Mouse (Mus musculus) kidney, postnatal 25 days (tissue): ENCODE data around the gene Pafah1b3.
A peak's percentile ranks its signal among the peaks of the same experiment; 100 is the strongest.

ENCODE experiments used
- DNase-seq, 2 experiments: peaks; one replicate each; pipeline ENCODE4 v3.0.0; 2021; ENCODE audit warnings: mixed read lengths in 2 of 2

Gene Pafah1b3

DNA sequence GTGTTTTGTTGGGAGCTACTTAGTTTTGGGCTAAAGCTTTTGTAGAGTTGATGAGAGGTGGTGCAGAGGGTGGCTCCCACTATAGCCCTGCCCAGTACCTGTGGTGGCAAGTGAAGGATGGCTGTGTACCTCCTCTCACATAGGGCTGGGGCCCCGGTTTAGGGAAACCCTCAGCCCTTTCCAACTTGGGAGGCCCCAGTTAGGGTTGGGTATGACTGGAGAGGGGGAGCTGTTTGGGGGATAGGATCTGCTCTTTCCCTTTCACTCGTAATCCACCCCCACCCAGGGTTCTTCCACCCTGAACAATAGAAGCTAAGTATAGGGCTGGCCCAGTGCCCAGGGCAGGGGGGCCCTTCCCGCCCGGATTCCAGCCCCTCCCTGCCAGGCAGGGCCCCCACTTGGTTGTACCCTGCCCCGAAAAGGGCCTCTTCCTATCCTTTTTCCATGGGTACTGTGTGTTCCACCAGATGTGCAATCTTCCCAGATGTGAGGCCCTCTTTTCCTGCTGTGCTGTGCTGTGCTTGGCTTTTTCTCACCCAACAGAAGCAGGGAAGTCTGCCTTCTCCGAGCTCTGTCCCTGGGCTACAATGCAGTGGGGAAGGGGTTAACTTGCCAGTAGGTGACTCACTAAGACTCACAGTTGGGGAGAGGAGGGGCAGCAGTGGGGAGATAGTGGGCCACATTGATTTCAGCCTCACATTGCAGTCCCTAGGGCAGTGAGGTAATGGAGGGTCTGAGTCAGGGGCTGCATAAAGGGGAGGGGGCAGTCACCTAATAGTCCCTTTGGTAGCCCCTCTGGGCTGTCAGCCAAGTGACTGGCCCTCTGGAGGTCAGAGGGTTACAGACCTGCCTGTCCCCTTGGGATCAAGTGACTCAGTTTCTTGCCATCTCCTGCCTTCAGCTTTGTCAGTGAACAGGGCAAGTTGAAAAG, 17.7 kb downstream of the Pafah1b3 start:
- DNase-seq: peak; percentile 65 to 85

- peak; percentile 92 to 96 for DNase-seq
Measured at GRCm38 (mm10) chr7:25279076-25279860, 18.5 kb downstream of the Pafah1b3 start.

DNA sequence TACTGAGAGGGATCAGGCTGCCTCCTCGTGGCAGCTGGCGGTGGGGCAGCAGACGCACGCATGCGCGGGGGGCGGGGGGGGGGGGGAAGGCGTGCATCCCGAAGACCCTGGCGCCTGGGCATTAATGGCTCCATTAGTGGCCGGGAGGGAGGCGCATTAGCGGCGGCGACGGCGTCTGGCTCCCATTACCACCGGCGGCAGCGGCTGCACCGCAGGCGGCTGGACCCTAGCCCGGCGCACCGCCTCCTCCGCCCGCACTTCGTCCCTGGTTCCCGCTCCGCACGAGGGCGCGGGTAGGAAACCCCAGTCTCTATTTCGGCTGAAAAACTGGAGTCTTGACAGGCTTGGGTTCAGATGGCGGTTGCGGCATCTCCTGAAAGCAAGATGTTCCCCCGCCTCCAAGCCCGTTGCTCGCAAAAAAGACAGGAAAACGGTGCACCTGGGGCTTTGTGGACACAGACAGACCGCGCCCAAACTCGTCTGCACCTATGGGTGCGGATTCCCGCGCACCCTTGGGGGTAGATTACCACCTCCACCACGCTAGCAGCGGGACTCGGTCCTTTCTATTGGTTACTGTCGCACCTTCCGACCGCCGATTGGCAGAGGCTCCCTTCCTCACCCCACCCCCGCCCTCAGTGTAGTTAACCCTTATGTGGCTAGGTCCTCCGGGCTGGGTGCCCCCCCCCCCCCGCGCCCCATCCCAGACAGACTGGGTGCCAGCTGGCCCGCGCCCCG, 19.3 kb downstream of the Pafah1b3 start:
- DNase-seq: peak; percentile 84 to 95

DNA sequence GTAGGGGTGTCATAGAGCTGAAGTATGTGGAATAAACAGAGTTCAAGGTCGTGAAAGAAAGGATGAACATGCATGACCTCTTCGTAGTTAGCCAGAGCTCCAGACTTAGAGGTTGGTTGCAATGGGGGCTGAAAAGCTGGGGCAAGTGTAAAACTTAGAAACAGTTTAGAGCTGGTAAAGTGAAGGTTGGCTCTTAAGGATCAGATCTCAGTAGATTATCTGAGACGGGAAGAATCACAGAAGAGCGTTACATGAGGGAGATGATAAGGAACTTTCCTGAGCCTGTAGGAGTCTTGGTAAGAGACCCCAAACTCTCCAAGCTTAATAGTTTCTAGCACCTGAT, 19.8 kb downstream of the Pafah1b3 start:
- no peak for DNase-seq

DNA sequence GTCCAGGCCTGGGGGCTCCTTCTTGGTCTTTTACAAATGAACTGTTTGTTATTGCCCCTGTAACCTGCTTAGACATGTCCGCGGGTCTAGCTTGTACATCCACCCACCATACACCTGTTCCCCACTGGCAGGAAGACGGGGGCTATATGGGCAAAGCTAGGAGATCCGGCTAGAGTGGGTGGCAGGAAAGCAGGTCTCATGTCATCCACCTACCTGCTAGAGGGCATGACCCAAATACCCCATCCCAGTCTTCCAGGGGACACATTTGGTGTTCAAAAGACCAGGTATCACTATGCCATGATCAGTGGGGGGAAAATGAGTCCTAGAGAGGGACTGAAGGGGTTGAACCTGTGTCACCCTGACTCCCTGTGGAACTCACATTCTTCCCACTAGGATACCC, 20.4 kb downstream of the Pafah1b3 start:
- no peak for DNase-seq

GRCm38 (mm10) chr7:25275555-25276298, 22.1 kb downstream of the Pafah1b3 start:
- no peak for DNase-seq

GRCm38 (mm10) chr7:25274996-25275395, 22.8 kb downstream of the Pafah1b3 start:
- no peak for DNase-seq

GRCm38 (mm10) chr7:25274571-25274970, 23.2 kb downstream of the Pafah1b3 start:
- no peak for DNase-seq

- DNase-seq: peak in 1 of 2 experiments; percentile 24
Measured at GRCm38 (mm10) chr7:25273259-25274241, 24.2 kb downstream of the Pafah1b3 start.

DNA sequence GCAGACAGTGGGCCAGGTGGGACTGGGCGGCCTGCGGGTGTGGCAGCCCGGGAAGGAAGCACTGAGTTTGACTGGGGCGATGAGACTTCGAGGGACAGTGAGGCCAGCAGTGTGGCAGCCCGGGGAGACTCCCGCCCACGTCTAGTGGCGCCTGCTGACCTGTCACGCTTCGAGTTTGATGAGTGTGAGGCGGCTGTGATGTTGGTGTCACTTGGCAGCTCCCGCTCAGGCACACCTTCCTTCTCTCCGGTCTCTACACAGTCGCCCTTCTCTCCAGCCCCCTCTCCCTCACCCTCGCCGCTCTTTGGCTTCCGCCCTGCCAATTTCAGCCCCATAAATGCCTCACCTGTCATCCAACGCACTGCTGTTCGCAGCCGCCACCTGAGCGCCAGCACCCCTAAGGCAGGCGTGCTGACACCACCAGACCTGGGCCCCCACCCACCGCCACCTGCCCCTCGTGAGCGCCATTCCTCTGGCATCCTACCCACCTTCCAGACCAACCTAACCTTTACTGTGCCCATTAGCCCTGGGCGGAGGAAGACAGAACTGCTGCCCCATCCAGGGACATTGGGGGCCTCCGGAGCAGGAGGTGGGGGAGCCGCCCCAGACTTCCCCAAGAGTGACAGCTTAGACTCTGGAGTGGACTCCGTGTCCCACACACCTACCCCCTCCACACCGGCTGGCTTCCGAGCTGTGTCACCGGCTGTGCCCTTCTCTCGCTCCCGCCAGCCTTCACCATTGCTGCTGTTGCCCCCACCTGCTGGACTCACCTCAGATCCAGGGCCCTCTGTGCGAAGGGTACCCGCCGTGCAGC, 25.1 kb downstream of the Pafah1b3 start:
- no peak for DNase-seq

- DNase-seq: no peak
Measured at GRCm38 (mm10) chr7:25271651-25272444, 25.9 kb downstream of the Pafah1b3 start.

DNA sequence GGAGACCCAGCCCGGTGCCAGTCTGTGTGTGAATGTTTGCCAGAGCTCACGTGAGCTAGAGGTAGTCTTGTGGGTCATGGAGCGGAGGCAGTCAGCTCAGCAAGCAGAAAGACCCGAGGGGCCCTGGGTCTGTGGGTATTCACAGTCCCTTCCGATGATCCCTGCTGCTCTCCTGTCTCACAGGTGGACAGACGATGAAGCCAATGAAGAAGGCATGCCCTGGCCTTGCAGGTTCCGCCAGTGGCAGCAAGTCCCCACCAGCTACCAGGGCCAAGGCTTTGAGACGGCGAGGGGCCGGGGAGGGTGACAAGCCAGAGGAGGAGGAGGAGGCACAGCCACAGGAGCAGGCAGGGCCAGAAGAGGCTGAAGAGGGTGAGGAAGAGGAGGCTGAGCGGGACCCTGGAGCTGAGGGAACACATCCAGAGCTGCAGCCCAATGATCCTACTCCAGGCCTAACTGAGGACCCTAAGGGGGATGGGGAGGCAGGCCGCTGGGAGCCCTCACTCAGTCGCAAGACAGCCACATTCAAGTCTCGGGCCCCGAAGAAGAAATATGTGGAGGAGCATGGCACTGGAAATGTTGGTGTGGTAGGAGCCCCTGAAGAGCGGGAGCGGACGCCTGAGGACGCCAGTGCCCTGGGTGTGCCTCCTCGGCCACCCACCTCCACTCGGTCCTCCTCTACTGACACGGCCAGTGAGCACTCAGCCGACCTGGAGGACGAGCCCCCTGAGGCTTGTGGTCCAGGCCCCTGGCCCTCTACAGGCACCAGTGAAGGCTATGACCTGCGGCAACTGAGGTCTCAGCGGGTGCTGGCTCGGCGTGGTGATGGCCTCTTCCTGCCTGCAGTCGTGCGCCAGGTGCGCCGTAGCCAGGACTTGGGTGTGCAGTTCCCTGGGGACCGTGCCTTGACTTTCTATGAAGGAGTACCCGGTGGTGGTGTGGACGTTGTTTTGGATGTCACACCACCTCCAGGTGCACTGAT, 26.8 kb downstream of the Pafah1b3 start:
- DNase-seq: no peak

DNA sequence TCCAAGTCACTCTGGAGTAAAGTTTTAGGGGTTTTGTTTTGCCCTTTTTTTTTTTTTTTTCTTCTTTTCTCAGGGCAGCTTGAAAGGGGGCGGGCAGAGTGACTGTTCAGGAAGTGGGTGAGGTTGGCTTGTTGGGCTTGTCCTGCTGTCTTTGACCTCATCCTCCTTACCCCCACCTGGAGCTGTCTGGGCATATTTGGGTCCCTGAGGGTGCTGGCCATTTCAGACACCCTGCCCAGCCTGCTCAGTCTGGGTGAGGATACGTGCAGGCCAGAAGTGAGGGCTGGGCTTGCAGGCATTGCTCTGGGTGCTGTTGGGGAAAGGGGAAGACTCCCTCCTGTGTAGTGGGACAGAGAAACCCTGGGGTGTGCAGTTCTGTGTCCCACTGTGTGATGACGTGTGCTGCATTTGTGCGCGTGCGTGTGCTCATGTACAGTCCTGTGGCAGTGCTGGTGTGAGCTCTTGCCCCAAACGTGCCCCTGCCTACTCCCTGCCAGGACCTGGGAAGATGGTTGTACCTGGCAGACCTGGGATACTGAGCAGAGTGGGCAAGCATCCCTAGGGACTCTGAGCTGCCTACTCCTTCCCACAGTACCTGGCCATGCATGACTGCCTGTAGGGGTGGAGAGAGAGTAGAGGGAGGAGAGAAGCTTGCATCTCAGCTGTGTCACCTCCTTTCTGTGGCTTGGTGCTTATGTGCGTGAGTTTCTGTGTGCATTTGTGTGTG, 28.1 kb downstream of the Pafah1b3 start:
- DNase-seq: no peak

- no peak for DNase-seq
Measured at GRCm38 (mm10) chr7:25269029-25269428, 28.8 kb downstream of the Pafah1b3 start.

DNA sequence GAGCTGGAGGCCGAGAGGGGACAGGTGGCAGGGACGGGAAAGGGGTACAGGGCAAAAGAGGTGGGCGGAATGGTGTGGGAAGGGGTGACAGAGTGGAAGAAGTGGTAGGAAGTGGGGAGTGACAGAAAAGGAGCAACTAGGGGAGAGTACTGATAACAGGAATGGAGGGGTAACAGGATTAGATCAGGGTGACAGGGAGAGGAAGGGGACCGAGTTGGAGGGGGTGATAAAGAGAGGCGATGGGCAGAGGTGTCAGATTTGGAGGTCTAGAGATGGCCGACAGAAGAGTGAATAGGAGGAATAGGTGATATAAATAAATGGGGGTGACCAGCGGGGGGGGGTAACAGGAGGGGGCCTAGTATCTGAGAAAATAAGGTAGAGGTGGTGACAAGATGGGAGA, 29.2 kb downstream of the Pafah1b3 start:
- DNase-seq: no peak

GRCm38 (mm10) chr7:25267751-25268463, 29.9 kb downstream of the Pafah1b3 start:
- DNase-seq: peak; percentile 99 to 100

DNA sequence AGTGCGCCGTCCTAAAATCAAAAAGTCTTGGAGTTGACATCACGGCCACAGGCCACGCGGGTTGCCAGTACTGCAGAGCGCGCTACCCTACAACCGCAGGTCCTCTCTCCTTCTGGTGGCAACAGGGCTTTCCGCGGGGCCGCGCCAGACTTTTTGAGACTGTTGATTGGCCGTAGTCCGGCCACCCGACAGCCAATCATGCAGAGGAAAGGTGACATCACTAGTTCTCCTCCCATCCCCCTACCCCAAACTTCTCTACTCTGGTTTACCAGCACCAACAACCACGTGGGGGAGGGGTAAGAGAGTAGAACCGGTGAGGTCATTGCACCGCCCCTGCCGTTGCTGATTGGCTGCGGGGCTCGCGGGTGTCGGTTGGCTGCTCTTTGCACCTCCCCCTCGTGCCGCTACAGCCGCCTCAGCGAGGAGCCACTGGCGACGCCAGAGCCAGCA, 30.5 kb downstream of the Pafah1b3 start, which contains the start of gene Cic:
Gene Cic (plus strand): TSS at position 404 of the 450 bp plus-strand sequence.
- peak; percentile 99 for DNase-seq
